Mouse (Mus musculus) G1E (cell line): ENCODE data around the gene Dmrtc2.

Experiments
- CTCF ChIP-seq: IDR thresholded peaks from 2 replicates; pipeline ENCODE4 v1.5.1; 2012; ENCODE audit warnings: low read depth, low read length, inconsistent platforms, mixed read lengths
- GATA2 ChIP-seq: IDR thresholded peaks from 2 replicates; pipeline ENCODE4 v1.6.1; 2012; ENCODE audit warnings: low read depth, low read length, inconsistent platforms, borderline replicate concordance

- TF ChIP-seq CTCF (no peak), GATA2 (no peak)
Observed at GRCm38 (mm10) chr7:24845181-24845580, 24.7 kb upstream of the Dmrtc2 start.
